Mouse (Mus musculus): ENCODE measurements around the gene Chek1. TPM values are rescaled to one million over a fixed set of nuclear protein-coding genes. Genes with fewer than 3 reads are reported as not detected.
A peak's percentile ranks its signal among the peaks of the same experiment; 100 is the strongest.

Chek1 gene
- 1 to 10 TPM; 3.0 to 4.2 TPM for total RNA-seq (2021)
- long read RNA-seq, experiment 1: 0 reads
- long read RNA-seq, experiment 2: 0 reads

- DNase-seq: peak; percentile 4 to 9
Measured at GRCm38 (mm10) chr9:36727034-36727755, at the start of gene Chek1. Gene Chek1 (minus strand): TSS chr9:36727065.

- no peak for DNase-seq
Measured at GRCm38 (mm10) chr9:36769048-36769413, 42.2 kb upstream of the Chek1 start.

- DNase-seq: peak; percentile 57 to 72
Measured at GRCm38 (mm10) chr9:36768156-36769047, 41.5 kb upstream of the Chek1 start.

GRCm38 (mm10) chr9:36767203-36768143, 40.6 kb upstream of the Chek1 start, which contains the start of gene Stt3a:
Gene Stt3a (minus strand): TSS chr9:36767679.
- peak; percentile 98 to 99 for DNase-seq

GRCm38 (mm10) chr9:36764378-36764777, 37.5 kb upstream of the Chek1 start:
- DNase-seq: no peak

GRCm38 (mm10) chr9:36726131-36727033, 483 bp downstream of the Chek1 start:
- DNase-seq: peak; percentile 90 to 91

- no peak for DNase-seq
Measured at GRCm38 (mm10) chr9:36716624-36717023, 10.2 kb downstream of the Chek1 start.

- DNase-seq: no peak
Measured at GRCm38 (mm10) chr9:36707304-36707703, 19.6 kb downstream of the Chek1 start.

GRCm38 (mm10) chr9:36705923-36706322, 20.9 kb downstream of the Chek1 start:
- DNase-seq: no peak

GRCm38 (mm10) chr9:36694276-36694675, 32.6 kb downstream of the Chek1 start:
- DNase-seq: no peak

GRCm38 (mm10) chr9:36692920-36693319, 33.9 kb downstream of the Chek1 start, which contains the start of gene Acrv1:
Gene Acrv1 (plus strand): TSS chr9:36693220.
- DNase-seq: no peak

- DNase-seq: peak; percentile 2 to 4
Measured at GRCm38 (mm10) chr9:36687329-36687728, 39.5 kb downstream of the Chek1 start.

- peak in 1 of 2 experiments; percentile 5 for DNase-seq
Measured at GRCm38 (mm10) chr9:36681424-36681823, 45.4 kb downstream of the Chek1 start.

Other genes starting within 250 kb of the Chek1 start
- gene Gm5615, start 185.1 kb downstream of the Chek1 start, total RNA-seq (2021): not detected
- gene Gm17689, start 144.4 kb downstream of the Chek1 start, total RNA-seq (2021): not detected
- not detected for gene A630095E13Rik, start 83.7 kb downstream of the Chek1 start, total RNA-seq (2021)
- gene Acrv1, start 33.8 kb downstream of the Chek1 start, total RNA-seq (2021): not detected
- 100 to 1,000 TPM; 299 to 300 TPM for gene Stt3a, start 40.6 kb upstream of the Chek1 start, total RNA-seq (2021)
- 100 to 1,000 TPM; 116 to 133 TPM for gene Ei24, start 70.3 kb upstream of the Chek1 start, total RNA-seq (2021)
- 1 to 10 TPM; 3.6 TPM for gene Fez1, start 94.8 kb upstream of the Chek1 start, total RNA-seq (2021)

Data from adrenal gland, postnatal 36 days (tissue).